Mouse (Mus musculus): ENCODE measurements around the gene Ino80d.

DNA sequence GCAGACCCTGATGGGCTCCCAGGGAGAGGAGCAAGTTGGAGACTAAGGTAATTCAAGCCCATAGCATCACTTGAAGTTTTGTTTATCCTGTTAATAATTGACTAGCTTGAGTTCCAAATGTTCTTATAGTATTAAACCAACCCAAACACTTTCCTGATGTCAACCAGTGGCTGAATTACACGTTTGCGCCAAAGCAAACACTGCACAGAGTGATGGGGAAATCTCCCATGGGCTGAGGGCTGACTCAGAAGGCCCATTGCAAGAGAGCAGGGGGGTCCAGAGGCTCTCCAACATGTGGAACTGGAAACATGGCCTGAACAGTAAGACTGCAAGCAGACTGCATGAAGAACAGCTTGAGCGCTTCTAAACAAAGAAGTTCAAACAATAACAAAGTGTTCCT is 81.5 kb downstream of the Ino80d start:
- TF ChIP-seq CTCF (IDR thresholded peaks at IDR 0.05; ENCODE audit: low read depth) (no peak), EP300 (IDR thresholded peaks at IDR 0.05; ENCODE audit: low read depth) (no peak)

Measured in liver, postnatal 0 days (tissue).